Mouse (Mus musculus) forebrain, embryonic 13.5 days (tissue): Measurements from ENCODE around the gene 4931409K22Rik. TPM values are rescaled to one million over a fixed set of nuclear protein-coding genes. Genes with fewer than 3 reads are reported as not detected.

ENCODE experiments used
- ATAC-seq: fragments of 200-750 bp; cut with Nextera tagmentation; 2 replicates; pipeline ENCODE4 v1.8.0; 2017
- H3K27ac ChIP-seq: fragments of 300-500 bp; sonication (generic); 2 replicates; pipeline ENCODE4 v1.5.1; 2015; ENCODE audit warnings: inconsistent platforms, mild to moderate bottlenecking, moderate library complexity
- H3K27me3 ChIP-seq: fragments of 300-500 bp; sonication (generic); 2 replicates; pipeline ENCODE4 v1.6.1; 2015; ENCODE audit warnings: mild to moderate bottlenecking, inconsistent platforms
- H3K36me3 ChIP-seq: fragments of 300-500 bp; sonication (generic); 2 replicates; pipeline ENCODE4 v1.6.1; 2015; ENCODE audit warnings: mild to moderate bottlenecking, inconsistent platforms; ENCODE audit not compliant: poor library complexity, severe bottlenecking
- H3K4me1 ChIP-seq: fragments of 300-500 bp; sonication (generic); 2 replicates; pipeline ENCODE4 v1.6.1; 2015; ENCODE audit warnings: inconsistent platforms
- H3K4me2 ChIP-seq: fragments of 300-500 bp; sonication (generic); 2 replicates; pipeline ENCODE4 v1.6.1; 2015; ENCODE audit warnings: inconsistent platforms, mild to moderate bottlenecking, moderate library complexity
- H3K4me3 ChIP-seq: fragments of 300-500 bp; sonication (generic); 2 replicates; pipeline ENCODE4 v1.5.1; 2015; ENCODE audit warnings: mild to moderate bottlenecking, inconsistent platforms
- H3K9ac ChIP-seq: fragments of 300-500 bp; sonication (generic); 2 replicates; pipeline ENCODE4 v1.6.1; 2015; ENCODE audit warnings: mild to moderate bottlenecking, inconsistent platforms
- H3K9me3 ChIP-seq: fragments of 300-500 bp; sonication (generic); replicated peaks from 2 replicates; pipeline ENCODE4 v1.6.1; 2016; ENCODE audit warnings: inconsistent platforms
- WGBS: fragments of 180-500 bp; shearing (Covaris S2); methylation state at CpG from one replicate; pipeline ENCODE4 v1.1.7; 2015; 5-methylcytosine and 5-hydroxymethylcytosine counted together
- polyA plus RNA-seq: library from polyadenylated mRNA; unstranded; fragments of >200 nt; fragmentation: Nextera tagmentation; extraction: Ambion mirVana; gene quantifications from 2 replicates; pipeline ENCODE4 v1.2.1, GENCODE M21; 2015

Gene 4931409K22Rik
- polyA plus RNA-seq, 1 experiment from 2014 or later, result 0.62 TPM

DNA sequence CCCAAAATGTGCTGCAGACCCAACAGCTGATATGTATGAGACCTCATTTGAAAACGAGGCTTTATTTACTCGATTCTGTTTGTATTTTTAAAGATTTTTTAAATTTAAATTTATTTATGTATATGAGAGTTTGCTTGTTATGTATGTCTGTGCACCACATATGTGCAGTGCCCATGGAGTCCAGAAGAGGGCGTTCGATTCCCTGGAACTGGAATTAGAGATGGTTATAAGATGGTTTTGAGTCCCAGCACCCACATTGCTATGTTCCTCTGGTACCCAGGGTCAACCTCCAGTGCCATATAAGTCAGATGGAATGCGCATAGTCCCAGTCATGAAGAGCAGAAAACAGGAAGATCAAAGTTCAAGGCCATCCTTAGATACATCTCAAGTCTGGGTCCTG is 22.3 kb downstream of the 4931409K22Rik start:
- no peaks in the 10 kb centered on the region for H3K36me3 ChIP-seq
- no peaks in the 10 kb centered on the region for H3K9me3 ChIP-seq
- no peak overlapping the region for H3K4me2 ChIP-seq
- peaks cover 27% of the 10 kb centered on the region for H3K27me3 ChIP-seq
- 48% methylated on average over 5 of the region's 5 CpGs for WGBS
- H3K27ac ChIP-seq, result no peak overlapping the region
- H3K9ac ChIP-seq, result no peak overlapping the region
- ATAC-seq, result no peak
- no peak overlapping the region for H3K4me3 ChIP-seq
- H3K4me1 ChIP-seq, result peaks cover 14% of the 10 kb centered on the region

DNA sequence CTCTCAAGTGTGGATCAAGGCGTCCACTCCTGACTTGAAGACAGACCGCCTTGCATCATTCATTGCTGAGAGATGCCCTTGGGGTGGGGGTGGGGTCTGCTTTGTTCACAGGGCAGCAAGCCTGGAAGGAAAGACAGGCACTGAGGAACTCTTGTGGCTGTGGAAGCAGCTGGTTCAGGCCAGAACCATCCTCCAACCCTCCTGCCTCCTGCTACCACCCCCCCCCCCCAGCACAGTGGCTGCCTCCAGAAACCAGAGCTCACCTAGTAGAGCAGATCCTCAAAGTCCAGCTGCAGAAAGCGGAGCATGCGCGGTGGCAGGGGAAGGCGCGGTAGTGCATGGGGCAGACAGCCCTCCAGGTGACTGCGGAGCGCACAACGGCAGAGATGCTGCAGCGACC is 23.2 kb downstream of the 4931409K22Rik start:
- H3K4me3 ChIP-seq, result no peak overlapping the region
- ATAC-seq, result no peak
- peaks cover 36% of the 10 kb centered on the region for H3K27me3 ChIP-seq
- H3K4me1 ChIP-seq, result peaks cover 14% of the 10 kb centered on the region
- no peak overlapping the region for H3K27ac ChIP-seq
- H3K9ac ChIP-seq, result no peak overlapping the region
- H3K36me3 ChIP-seq, result no peaks in the 10 kb centered on the region
- H3K9me3 ChIP-seq, result no peaks in the 10 kb centered on the region
- WGBS, result 64% methylated on average over 11 of the region's 11 CpGs
- no peak overlapping the region for H3K4me2 ChIP-seq

DNA sequence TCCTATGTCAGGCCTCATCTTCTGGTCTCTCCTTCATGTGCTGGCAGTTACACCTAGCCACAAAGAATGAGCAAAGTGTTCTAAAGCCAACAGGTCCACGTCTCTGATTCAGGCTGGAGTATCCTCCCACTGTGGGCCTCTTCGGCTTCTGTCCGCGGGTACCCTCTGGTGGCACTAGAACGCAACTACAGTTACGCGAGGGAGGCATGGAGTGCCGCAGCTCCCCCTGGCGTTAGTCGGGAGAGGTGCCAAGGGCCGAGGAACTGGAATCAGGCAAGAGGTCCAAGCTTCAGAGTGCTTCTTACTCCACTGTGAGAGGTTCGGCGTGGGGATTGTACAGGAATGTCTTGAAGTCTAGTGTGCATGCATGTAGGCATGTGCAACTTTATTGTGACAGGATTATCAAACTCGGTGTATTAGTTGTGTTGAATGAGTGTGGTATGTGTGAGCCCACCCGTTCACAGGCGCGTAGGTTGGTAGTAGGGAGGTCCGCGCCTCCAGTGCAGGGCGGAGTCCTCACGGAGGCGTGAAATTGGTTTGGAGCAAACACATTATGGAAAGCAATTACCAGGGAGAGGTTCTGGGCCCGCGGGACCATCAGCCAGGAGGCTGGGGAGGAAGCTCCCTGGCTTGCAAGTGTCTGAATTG is 26.4 kb downstream of the 4931409K22Rik start:
- no peak overlapping the region for H3K27ac ChIP-seq
- ATAC-seq, result peak; percentile 79
- no peaks in the 10 kb centered on the region for H3K9me3 ChIP-seq
- no peak overlapping the region for H3K4me2 ChIP-seq
- no peaks in the 10 kb centered on the region for H3K36me3 ChIP-seq
- peaks cover 64% of the 10 kb centered on the region for H3K27me3 ChIP-seq
- no peak overlapping the region for H3K4me3 ChIP-seq
- WGBS, result 25% methylated on average over 24 of the region's 24 CpGs
- no peak overlapping the region for H3K9ac ChIP-seq
- H3K4me1 ChIP-seq, result peaks cover 17% of the 10 kb centered on the region

DNA sequence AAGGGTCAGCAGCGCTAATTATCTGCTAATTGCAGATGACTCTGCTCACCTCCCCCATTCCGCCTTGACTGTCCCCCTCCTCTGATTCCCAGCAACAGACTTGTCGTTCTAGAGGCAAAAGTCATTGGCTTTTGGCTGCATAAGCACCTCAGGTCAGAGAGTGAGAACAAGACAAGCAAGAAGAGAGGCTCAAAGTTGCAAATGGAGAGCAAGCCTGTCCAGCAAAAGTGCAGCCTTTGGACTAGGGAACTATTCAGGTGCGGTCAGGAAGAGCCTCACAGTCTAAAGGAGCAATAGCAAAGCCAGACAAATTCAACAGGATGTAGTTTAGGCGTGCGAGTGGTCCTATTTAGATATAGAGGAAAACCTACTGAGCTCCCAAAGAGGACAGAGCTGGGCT is 28.8 kb downstream of the 4931409K22Rik start:
- 14% methylated on average over 6 of the region's 6 CpGs for WGBS
- ATAC-seq, result no peak

DNA sequence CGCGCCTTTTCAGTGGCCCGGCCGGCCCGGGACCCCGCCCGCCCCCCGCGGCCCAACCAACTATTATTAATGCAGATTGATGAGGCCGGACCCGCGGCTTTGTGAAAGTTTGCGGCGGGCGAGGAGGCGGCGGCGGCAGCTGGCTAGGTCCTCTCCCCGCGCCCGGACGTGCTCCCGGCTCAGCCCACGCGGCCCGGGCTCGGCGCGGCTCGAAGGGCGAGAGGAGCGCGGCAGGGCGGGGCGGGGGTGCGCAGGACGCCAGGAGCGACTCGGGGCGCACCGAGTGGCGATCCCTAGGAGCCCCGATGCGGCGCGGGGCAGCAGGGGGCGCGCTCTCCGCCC is 29.7 kb downstream of the 4931409K22Rik start, which contains the start of gene Gbx1:
TSS of gene Gbx1 (minus strand) at position 314 of the 342 bp plus-strand sequence.
- no peaks in the 10 kb centered on the region for H3K9me3 ChIP-seq
- 0 out of 2 replicates have a peak, but pooled peaks have one; percentile 26 for ATAC-seq
- peaks cover 17% of the 10 kb centered on the region for H3K4me1 ChIP-seq
- peak within 1 kb of the TSS; percentile 49 for H3K4me3 ChIP-seq
- 2% methylated on average over 34 of the region's 49 CpGs for whole genome bisulfite sequencing
- peaks cover 86% of the 10 kb centered on the region for H3K27me3 ChIP-seq
- peak within 1 kb of the TSS; percentile 66 for H3K9ac ChIP-seq
- H3K36me3 ChIP-seq, result no peaks in the 10 kb centered on the region
- H3K27ac ChIP-seq, result peak within 1 kb of the TSS; percentile 10; the same call in 1 of the 2 replicates
- peak within 1 kb of the TSS; percentile 86 for H3K4me2 ChIP-seq

More for the DNA sequence above, 28.8 kb downstream of the 4931409K22Rik start:
- H3K27ac ChIP-seq, result no peak overlapping the region
- H3K36me3 ChIP-seq, result no peaks in the 10 kb centered on the region
- H3K4me1 ChIP-seq, result peaks cover 17% of the 10 kb centered on the region
- peaks cover 81% of the 10 kb centered on the region for H3K27me3 ChIP-seq
- H3K9me3 ChIP-seq, result no peaks in the 10 kb centered on the region
- no peak overlapping the region for H3K4me2 ChIP-seq
- H3K4me3 ChIP-seq, result peak overlapping the region; percentile 6; the same call in 1 of the 2 replicates
- H3K9ac ChIP-seq, result no peak overlapping the region

DNA sequence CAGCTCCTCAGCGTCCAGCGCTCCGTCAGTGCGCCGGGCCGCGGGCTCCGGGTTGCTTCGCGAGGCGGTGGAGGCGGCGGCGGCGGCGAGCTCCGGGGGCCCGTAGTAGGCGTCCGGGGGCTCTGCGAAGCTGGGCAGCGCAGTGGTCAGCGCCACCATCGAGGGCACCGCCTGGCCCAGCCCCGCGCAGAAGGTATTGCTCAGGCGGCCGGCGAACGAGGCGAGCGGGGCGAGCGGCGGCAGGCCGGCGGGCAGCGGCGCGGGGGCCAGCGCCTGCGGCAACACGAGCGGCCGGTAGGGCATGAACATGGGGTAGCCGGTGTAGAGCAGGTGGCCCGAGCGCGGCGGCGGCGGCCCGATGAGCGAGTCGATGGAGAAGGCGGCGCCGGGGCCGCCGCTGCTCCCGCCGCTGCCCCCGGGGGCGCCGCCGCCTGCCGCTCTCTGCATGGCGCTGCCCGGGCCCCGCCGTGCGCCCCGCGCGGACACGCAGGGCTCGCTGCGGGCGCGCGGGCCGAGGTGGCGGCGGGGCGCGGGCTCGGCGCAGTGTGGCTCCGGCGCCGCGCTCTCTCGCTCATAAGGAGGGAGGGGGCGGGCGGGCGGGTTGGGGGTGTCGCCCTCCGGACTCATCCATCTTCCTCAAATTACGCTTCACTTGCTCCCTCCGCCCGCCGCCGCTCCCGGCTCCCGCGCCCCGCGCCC is 30.3 kb downstream of the 4931409K22Rik start:
- H3K4me3 ChIP-seq, result peak overlapping the region; percentile 49

DNA sequence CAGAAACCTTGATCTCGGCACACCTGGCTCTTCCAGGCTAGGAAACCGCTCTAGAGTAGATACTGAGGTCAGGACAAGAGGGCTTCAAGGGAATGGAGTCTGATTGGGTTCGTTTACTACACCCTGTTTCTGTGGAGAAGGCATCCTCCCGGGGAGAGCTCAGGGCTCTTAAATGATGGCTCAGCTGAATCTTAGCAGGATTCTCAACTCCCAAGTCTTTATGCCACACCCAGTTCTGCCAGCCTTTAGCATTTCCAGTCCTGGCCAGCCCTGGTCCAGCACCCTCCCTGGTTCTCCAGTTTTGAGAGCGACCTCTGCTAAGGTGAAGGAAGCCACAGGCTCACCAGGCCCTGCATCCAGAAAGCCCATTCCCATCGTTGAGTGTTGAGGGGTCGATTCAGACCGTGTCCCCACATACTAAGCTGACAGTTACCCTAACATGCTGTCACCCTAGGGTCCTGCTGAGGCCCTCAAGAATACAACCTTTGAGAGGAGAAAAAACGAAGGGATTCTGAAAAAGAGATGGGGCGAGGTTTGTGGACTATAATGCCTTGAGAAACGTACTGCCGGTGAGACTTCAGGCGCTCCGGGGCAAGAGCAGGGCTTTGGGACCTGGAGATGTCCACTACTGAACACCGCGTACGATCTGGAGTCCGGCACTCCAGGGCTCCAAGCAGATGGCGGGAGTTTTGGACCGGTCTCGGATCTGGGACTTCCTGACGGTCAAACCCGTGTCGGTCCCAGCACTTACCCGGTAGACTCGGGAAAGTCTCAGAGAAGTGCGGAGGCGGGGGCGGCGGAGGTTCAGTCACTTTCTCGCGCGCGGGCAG is 31.0 kb downstream of the 4931409K22Rik start:
- Histone ChIP-seq H3K4me2 (peak overlapping the region; percentile 86), H3K4me3 (peak overlapping the region; percentile 49), H3K9ac (peak overlapping the region; percentile 66), H3K36me3 (no peaks in the 10 kb centered on the region), H3K27me3 (peaks cover 86% of the 10 kb centered on the region), H3K4me1 (peaks cover 17% of the 10 kb centered on the region), H3K27ac (no peak overlapping the region), H3K9me3 (no peaks in the 10 kb centered on the region)
- 3% methylated on average over 34 of the region's 34 CpGs for WGBS
- ATAC-seq, result no peak

More for the DNA sequence above, 30.3 kb downstream of the 4931409K22Rik start:
- peaks cover 86% of the 10 kb centered on the region for H3K27me3 ChIP-seq
- H3K27ac ChIP-seq, result peak overlapping the region; percentile 10; the same call in 1 of the 2 replicates
- no peaks in the 10 kb centered on the region for H3K36me3 ChIP-seq
- WGBS, result under 1% methylated on average over 49 of the region's 109 CpGs
- peak overlapping the region; percentile 66 for H3K9ac ChIP-seq
- no peaks in the 10 kb centered on the region for H3K9me3 ChIP-seq
- peak; percentile 44; the same call in 1 of the 2 replicates for ATAC-seq
- peak overlapping the region; percentile 86 for H3K4me2 ChIP-seq
- H3K4me1 ChIP-seq, result peaks cover 17% of the 10 kb centered on the region

DNA sequence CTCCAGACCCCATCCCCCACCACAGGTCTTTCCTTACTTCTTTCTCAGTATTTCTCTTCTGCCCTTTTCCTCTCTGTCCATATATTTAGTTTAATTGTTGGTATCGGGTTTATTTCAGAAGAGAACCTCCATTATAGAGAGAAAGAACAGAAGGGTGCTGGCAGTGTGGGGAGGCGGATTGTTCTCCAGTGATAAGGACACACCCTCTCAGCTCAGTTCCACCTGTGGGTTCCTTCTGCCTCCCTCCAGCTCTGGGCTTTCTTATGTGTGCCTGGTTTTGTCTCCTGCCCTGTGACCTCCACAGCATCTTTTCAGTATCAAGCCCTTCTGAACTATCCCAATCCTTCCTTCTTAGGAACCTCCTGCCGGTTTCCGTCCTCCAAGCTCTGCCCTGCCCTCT is 32.1 kb downstream of the 4931409K22Rik start:
- Histone ChIP-seq H3K9ac (no peak overlapping the region), H3K36me3 (no peaks in the 10 kb centered on the region), H3K27ac (no peak overlapping the region), H3K4me2 (0 out of 2 replicates have a peak overlapping the region, but pooled peaks have one; percentile 10), H3K4me3 (peak overlapping the region; percentile 13; the same call in 1 of the 2 replicates), H3K27me3 (peaks cover 92% of the 10 kb centered on the region), H3K4me1 (peaks cover 17% of the 10 kb centered on the region), H3K9me3 (no peaks in the 10 kb centered on the region)
- WGBS, result 16% methylated on average over 4 of the region's 4 CpGs
- no peak for ATAC-seq

DNA sequence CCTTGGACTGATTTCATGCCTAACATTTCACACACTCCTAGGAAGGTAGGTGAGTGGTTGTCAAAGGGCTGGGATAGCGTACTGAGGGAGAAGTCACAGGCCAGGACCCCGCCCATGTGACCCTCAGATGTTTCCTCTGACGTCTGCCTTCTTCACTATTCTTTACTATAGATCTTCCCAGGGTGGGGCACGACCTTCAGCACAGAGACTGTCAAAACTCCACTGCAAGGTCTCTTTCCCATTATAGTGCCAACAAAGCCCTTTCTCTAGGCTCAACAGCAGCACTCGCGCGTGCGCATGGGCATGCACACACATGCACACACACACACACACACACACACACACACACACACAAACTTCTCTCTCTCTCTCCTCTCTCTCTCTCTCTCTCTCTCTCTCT is 32.8 kb downstream of the 4931409K22Rik start:
- WGBS, result 37% methylated on average over 8 of the region's 8 CpGs
- ATAC-seq, result no peak
- Histone ChIP-seq H3K9me3 (no peaks in the 10 kb centered on the region), H3K27me3 (peaks cover 85% of the 10 kb centered on the region), H3K27ac (no peak overlapping the region), H3K4me1 (peaks cover 17% of the 10 kb centered on the region), H3K4me2 (0 out of 2 replicates have a peak overlapping the region, but pooled peaks have one; percentile 3), H3K4me3 (no peak overlapping the region), H3K9ac (no peak overlapping the region), H3K36me3 (no peaks in the 10 kb centered on the region)

DNA sequence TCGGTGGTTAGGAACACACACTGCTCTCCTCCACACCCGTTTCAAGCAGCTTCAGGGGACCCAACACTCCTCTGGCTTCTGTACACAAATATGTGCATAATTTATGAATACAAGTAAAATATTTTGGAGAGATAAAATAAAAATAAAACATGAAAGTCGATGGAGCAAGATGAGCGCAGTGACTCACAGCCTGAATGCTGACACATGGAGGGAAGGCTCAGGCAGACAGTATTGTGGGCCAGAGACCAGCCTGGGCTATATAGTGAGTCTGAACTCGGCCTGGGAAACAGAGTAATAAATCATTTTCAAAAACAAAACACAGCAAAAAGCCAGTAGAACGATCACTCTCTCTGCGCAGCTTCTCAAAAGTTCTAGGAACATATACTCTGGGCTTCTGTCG is 35.2 kb downstream of the 4931409K22Rik start:
- Histone ChIP-seq H3K36me3 (no peaks in the 10 kb centered on the region), H3K27ac (no peak overlapping the region), H3K9ac (no peak overlapping the region), H3K27me3 (peaks cover 72% of the 10 kb centered on the region), H3K9me3 (no peaks in the 10 kb centered on the region), H3K4me1 (peaks cover 7% of the 10 kb centered on the region), H3K4me3 (no peak overlapping the region), H3K4me2 (no peak overlapping the region)
- WGBS, result 71% methylated on average over 8 of the region's 8 CpGs
- no peak for ATAC-seq

DNA sequence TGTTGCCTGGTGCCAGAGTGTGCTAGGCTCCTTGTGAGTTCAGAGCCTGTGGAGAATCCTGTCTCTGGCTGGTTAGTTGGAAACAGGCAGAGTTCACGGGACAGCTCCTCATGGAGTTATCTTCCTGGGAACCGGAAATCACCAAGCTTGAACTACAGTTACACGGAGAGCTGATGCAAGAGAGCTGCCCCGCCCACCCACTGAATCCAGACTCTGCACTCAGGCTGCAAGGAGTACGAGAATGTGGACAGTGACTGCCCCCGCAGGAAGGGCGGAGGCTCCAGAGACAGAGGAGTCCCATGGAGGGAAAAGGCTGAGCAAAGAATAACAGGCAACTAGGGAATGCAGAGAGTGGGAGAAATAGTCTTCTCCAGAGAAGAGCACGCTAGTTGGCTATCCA is 44.3 kb downstream of the 4931409K22Rik start:
- no peaks in the 10 kb centered on the region for H3K9me3 ChIP-seq
- ATAC-seq, result no peak
- H3K36me3 ChIP-seq, result no peaks in the 10 kb centered on the region
- no peaks in the 10 kb centered on the region for H3K4me1 ChIP-seq
- H3K4me3 ChIP-seq, result no peak overlapping the region
- peaks cover 21% of the 10 kb centered on the region for H3K27me3 ChIP-seq
- WGBS, result 68% methylated on average over 8 of the region's 8 CpGs
- no peak overlapping the region for H3K9ac ChIP-seq
- no peak overlapping the region for H3K4me2 ChIP-seq
- H3K27ac ChIP-seq, result no peak overlapping the region

DNA sequence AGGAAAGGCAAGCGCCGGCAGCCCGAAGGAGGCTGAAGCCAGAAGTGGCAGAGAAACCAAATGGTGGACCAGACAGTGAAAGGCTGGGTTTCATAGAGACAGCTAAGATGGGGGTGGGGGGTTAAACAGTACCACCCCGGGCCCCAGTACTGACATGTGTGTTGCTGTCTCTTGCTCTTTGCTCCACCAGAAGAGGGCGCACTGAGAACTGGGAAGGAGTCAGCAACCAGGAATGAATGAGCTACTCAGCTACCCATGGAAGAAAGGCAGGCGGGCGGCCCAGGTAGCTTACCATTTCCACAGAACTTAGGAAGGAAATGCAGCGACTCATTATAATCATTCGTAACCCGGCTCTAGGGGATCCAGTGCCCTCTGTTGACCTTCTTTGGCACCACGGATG is 46.0 kb downstream of the 4931409K22Rik start:
- Histone ChIP-seq H3K4me3 (no peak overlapping the region), H3K27me3 (peaks cover 30% of the 10 kb centered on the region), H3K9ac (no peak overlapping the region), H3K27ac (no peak overlapping the region), H3K9me3 (no peaks in the 10 kb centered on the region), H3K4me2 (no peak overlapping the region), H3K4me1 (no peaks in the 10 kb centered on the region), H3K36me3 (no peaks in the 10 kb centered on the region)
- 58% methylated on average over 11 of the region's 11 CpGs for WGBS
- ATAC-seq, result no peak
